ENCODE assay signal across 21 mouse cellular contexts in genomic region chr5:146234336-146234735, GRCm38 (mm10). TPM values are rescaled to one million over a fixed set of nuclear protein-coding genes. Genes with fewer than 3 reads are reported as not detected.
A peak's percentile ranks its signal among the peaks of the same experiment; 100 is the strongest.
DNase-seq lines count a peak whose midpoint lies in the region; ATAC-seq and TF ChIP-seq lines count a peak whose summit lies in the region.
"Had no signal": no experiment of that assay in that cellular context is flagged by ENCODE, and none has a peak within 500 bp of the region (broad histone marks: within the 10 kb centered on the region; RNA-seq: fewer than 3 reads in every experiment).

No protein-coding gene starts in this region.

- DNase-seq in forebrain, embryonic 14.5 days (ENCODE audit: low spot score) = no peak
- peak; percentile 23 for DNase-seq in G1E (ENCODE audit: low spot score)
- DNase-seq in liver, embryonic 13.5 days = peak; percentile 29
- no peak for DNase-seq in liver, postnatal 0 days
- DNase-seq in frontal cortex, postnatal 25 days (ENCODE audit: low spot score in 2 of 2) = no peak
- DNase-seq: adrenal gland, adult 8-10 months; adrenal gland, postnatal 36 days; cerebellum, adult 2 months; cerebellum, postnatal 10 days; gastrocnemius, postnatal 36 days; heart, postnatal 36 days had no signal

- no peaks in the 10 kb centered on the region for H3K9me3 ChIP-seq in forebrain, embryonic 13.5 days (replicated peaks)
- H3K9me3 ChIP-seq in forebrain, embryonic 14.5 days (replicated peaks; ENCODE audit: control insufficient read depth, low read length) = no peaks in the 10 kb centered on the region
- H3K9me3 ChIP-seq in G1E (replicated peaks) = no peaks in the 10 kb centered on the region
- H3K9me3 ChIP-seq in liver, embryonic 13.5 days (replicated peaks) = no peaks in the 10 kb centered on the region
- no peaks in the 10 kb centered on the region for H3K9me3 ChIP-seq in liver, postnatal 0 days (ENCODE audit: low read length)
- H3K9me3 ChIP-seq in hindbrain, embryonic 16.5 days (ENCODE audit: control insufficient read depth, low read length) = no peaks in the 10 kb centered on the region
- H3K9me3 ChIP-seq: embryonic facial prominence, embryonic 10.5 days; heart, embryonic 13.5 days; hindbrain, embryonic 15.5 days had no signal

- H3K4me2 ChIP-seq in forebrain, embryonic 13.5 days = no peak overlapping the region
- H3K4me2 ChIP-seq in forebrain, embryonic 14.5 days (ENCODE audit: low read length) = no peak overlapping the region
- H3K4me2 ChIP-seq in liver, embryonic 13.5 days = peak overlapping the region; percentile 66
- H3K4me2 ChIP-seq in liver, postnatal 0 days (ENCODE audit: low read depth, low read length) = peak overlapping the region; percentile 62
- H3K4me2 ChIP-seq in hindbrain, embryonic 16.5 days (ENCODE audit: low read length) = no peak overlapping the region

- no peaks in the 10 kb centered on the region for H3K27me3 ChIP-seq in forebrain, embryonic 13.5 days
- H3K27me3 ChIP-seq in forebrain, embryonic 14.5 days (replicated peaks; ENCODE audit: control insufficient read depth, insufficient read depth, low read length) = no peaks in the 10 kb centered on the region
- no peaks in the 10 kb centered on the region for H3K27me3 ChIP-seq in G1E (ENCODE audit: insufficient read depth, low read length)
- H3K27me3 ChIP-seq in liver, embryonic 13.5 days = no peaks in the 10 kb centered on the region
- no peaks in the 10 kb centered on the region for H3K27me3 ChIP-seq in liver, postnatal 0 days (ENCODE audit: insufficient read depth, low read length)
- H3K27me3 ChIP-seq in hindbrain, embryonic 16.5 days (replicated peaks; ENCODE audit: control insufficient read depth, insufficient read depth, low read length) = no peaks in the 10 kb centered on the region
- H3K27me3 ChIP-seq: CH12.LX; heart, embryonic 13.5 days; hindbrain, embryonic 15.5 days had no signal

- peaks cover 24% of the 10 kb centered on the region for H3K4me1 ChIP-seq in forebrain, embryonic 13.5 days
- peaks cover 10% of the 10 kb centered on the region for H3K4me1 ChIP-seq in forebrain, embryonic 14.5 days (ENCODE audit: control insufficient read depth, insufficient read depth, low read length)
- peaks cover 58% of the 10 kb centered on the region for H3K4me1 ChIP-seq in G1E (ENCODE audit: insufficient read depth, low read depth, low read length)
- H3K4me1 ChIP-seq in liver, embryonic 13.5 days (replicated peaks) = peaks cover 76% of the 10 kb centered on the region
- peaks cover 41% of the 10 kb centered on the region for H3K4me1 ChIP-seq in liver, postnatal 0 days (ENCODE audit: insufficient read depth)
- peaks cover 11% of the 10 kb centered on the region for H3K4me1 ChIP-seq in hindbrain, embryonic 16.5 days (ENCODE audit: control insufficient read depth, insufficient read depth, low read depth, low read length)

- TF ChIP-seq EP300 in liver, postnatal 0 days (IDR thresholded peaks at IDR 0.05; ENCODE audit: low read depth) = no peak; the same call in 1 of the 2 replicates

- TF ChIP-seq CTCF in G1E (IDR thresholded peaks at IDR 0.05; ENCODE audit: low read depth, low read length) = no peak
- no peak for TF ChIP-seq CTCF in liver, postnatal 0 days (IDR thresholded peaks at IDR 0.05; ENCODE audit: low read depth)

- ATAC-seq in forebrain, embryonic 13.5 days = no peak
- no peak for ATAC-seq in forebrain, embryonic 14.5 days
- ATAC-seq in G1E (ENCODE audit: extremely low read depth, insufficient number of reproducible peaks, low FRiP score, poor library complexity, severe bottlenecking) = peak; percentile 38
- ATAC-seq in liver, embryonic 13.5 days (ENCODE audit: low read depth) = peak; percentile 32
- ATAC-seq in liver, postnatal 0 days = no peak
- no peak for ATAC-seq in hindbrain, embryonic 16.5 days

- H3K9ac ChIP-seq in forebrain, embryonic 13.5 days = peak overlapping the region; percentile 16; the same call in 1 of the 2 replicates
- H3K9ac ChIP-seq in forebrain, embryonic 14.5 days (ENCODE audit: low read length) = no peak overlapping the region
- H3K9ac ChIP-seq in liver, embryonic 13.5 days = peak overlapping the region; percentile 62
- H3K9ac ChIP-seq in liver, postnatal 0 days (replicated peaks) = no peak overlapping the region
- no peak overlapping the region for H3K9ac ChIP-seq in hindbrain, embryonic 16.5 days (ENCODE audit: low read depth, low read length)
- H3K9ac ChIP-seq: heart, embryonic 13.5 days had no signal

- WGBS in forebrain, embryonic 13.5 days = 77% methylated on average over 1 of the region's 1 CpGs
- 90% methylated on average over 1 of the region's 1 CpGs for WGBS in forebrain, embryonic 14.5 days
- 26% methylated on average over 1 of the region's 1 CpGs for WGBS in liver, embryonic 13.5 days (ENCODE audit: insufficient replicate concordance)
- WGBS in liver, postnatal 0 days (ENCODE audit: insufficient replicate concordance) = 40% methylated on average over 1 of the region's 1 CpGs
- 94% methylated on average over 1 of the region's 1 CpGs for WGBS in hindbrain, embryonic 16.5 days

- no peaks in the 10 kb centered on the region for H3K36me3 ChIP-seq in forebrain, embryonic 13.5 days (ENCODE audit: poor library complexity, severe bottlenecking)
- H3K36me3 ChIP-seq in forebrain, embryonic 14.5 days (ENCODE audit: control insufficient read depth, insufficient read depth, low read length) = 0 out of 2 replicates have a peak, but pooled peaks cover 2% of the 10 kb centered on the region
- peaks cover 32% of the 10 kb centered on the region for H3K36me3 ChIP-seq in G1E (replicated peaks)
- H3K36me3 ChIP-seq in liver, embryonic 13.5 days = peaks cover 26% of the 10 kb centered on the region
- H3K36me3 ChIP-seq in liver, postnatal 0 days (replicated peaks; ENCODE audit: insufficient read depth, low read length) = peaks cover 9% of the 10 kb centered on the region
- H3K36me3 ChIP-seq in hindbrain, embryonic 16.5 days (ENCODE audit: control insufficient read depth, insufficient read depth, low read length) = no peaks in the 10 kb centered on the region
- H3K36me3 ChIP-seq: hindbrain, embryonic 15.5 days had no signal

- no peak overlapping the region for H3K27ac ChIP-seq in forebrain, embryonic 13.5 days
- no peak overlapping the region for H3K27ac ChIP-seq in forebrain, embryonic 14.5 days (ENCODE audit: low read depth, low read length)
- peak overlapping the region; percentile 81 for H3K27ac ChIP-seq in liver, embryonic 13.5 days
- H3K27ac ChIP-seq in liver, postnatal 0 days (ENCODE audit: low read depth) = no peak overlapping the region
- no peak overlapping the region for H3K27ac ChIP-seq in hindbrain, embryonic 16.5 days (ENCODE audit: low read depth, low read length)
- H3K27ac ChIP-seq: embryonic facial prominence, embryonic 10.5 days; heart, embryonic 13.5 days; hindbrain, embryonic 15.5 days had no signal

- no peak overlapping the region for H3K4me3 ChIP-seq in forebrain, embryonic 13.5 days
- H3K4me3 ChIP-seq in forebrain, embryonic 14.5 days (ENCODE audit: low read depth, low read length) = no peak overlapping the region
- no peak overlapping the region for H3K4me3 ChIP-seq in G1E (ENCODE audit: low read depth, low read length)
- peak overlapping the region; percentile 91 for H3K4me3 ChIP-seq in liver, embryonic 13.5 days (replicated peaks)
- H3K4me3 ChIP-seq in liver, postnatal 0 days (ENCODE audit: low read depth, low read length) = peak overlapping the region; percentile 25
- no peak overlapping the region for H3K4me3 ChIP-seq in hindbrain, embryonic 16.5 days (ENCODE audit: low read length)
- H3K4me3 ChIP-seq: embryonic facial prominence, embryonic 10.5 days; heart, embryonic 13.5 days had no signal

RNA-seq across cellular contexts. Expression of gene Cdk8, which starts 3.3 kb away (rescaled TPM):
- polyA plus RNA-seq in forebrain, embryonic 13.5 days (2015; fragmentation: Nextera tagmentation; extraction: Ambion mirVana) = 15.8 and 18.9 TPM in 2 replicates
- polyA plus RNA-seq in forebrain, embryonic 14.5 days (2014; fragmentation: Nextera tagmentation; extraction: Ambion mirVana) = 15.9 and 18.9 TPM in 2 replicates
- total RNA-seq in G1E (2014; fragmentation: Nextera tagmentation) (160 and 167 TPM in 2 replicates), G1E (2017) (64.9 and 67.0 TPM in 2 replicates)
- 28.3 and 30.2 TPM in 2 replicates for polyA plus RNA-seq in G1E (2012)
- 19.9 and 20.4 TPM in 2 replicates for polyA plus RNA-seq in liver, embryonic 13.5 days (2015; fragmentation: Nextera tagmentation; extraction: Ambion mirVana)
- polyA plus RNA-seq in liver, postnatal 0 days (2015; fragmentation: Nextera tagmentation; extraction: Ambion mirVana) = 11.4 and 12.0 TPM in 2 replicates
- 11.2 and 13.9 TPM in 2 replicates for polyA plus RNA-seq in hindbrain, embryonic 16.5 days (2015; fragmentation: Nextera tagmentation; extraction: Ambion mirVana)

RNA-seq across cellular contexts. Expression of gene Rnf6, which starts 13.0 kb away (rescaled TPM):
- 27.1 TPM in 2 replicates for polyA plus RNA-seq in forebrain, embryonic 13.5 days (2015; fragmentation: Nextera tagmentation; extraction: Ambion mirVana)
- polyA plus RNA-seq in forebrain, embryonic 14.5 days (2014; fragmentation: Nextera tagmentation; extraction: Ambion mirVana) = 18.9 and 22.8 TPM in 2 replicates
- total RNA-seq in G1E (2014; fragmentation: Nextera tagmentation) (56.1 and 62.6 TPM in 2 replicates), G1E (2017) (48.4 and 56.4 TPM in 2 replicates)
- 8.1 and 13.9 TPM in 2 replicates for polyA plus RNA-seq in G1E (2012)
- 21.3 and 28.2 TPM in 2 replicates for polyA plus RNA-seq in liver, embryonic 13.5 days (2015; fragmentation: Nextera tagmentation; extraction: Ambion mirVana)
- 21.4 and 21.9 TPM in 2 replicates for polyA plus RNA-seq in liver, postnatal 0 days (2015; fragmentation: Nextera tagmentation; extraction: Ambion mirVana)
- 28.0 and 30.1 TPM in 2 replicates for polyA plus RNA-seq in hindbrain, embryonic 16.5 days (2015; fragmentation: Nextera tagmentation; extraction: Ambion mirVana)

RNA-seq across cellular contexts. Expression of gene 1700001J03Rik, which starts 49.2 kb away (rescaled TPM):
- not detected in 2 replicates for polyA plus RNA-seq in forebrain, embryonic 13.5 days (2015; fragmentation: Nextera tagmentation; extraction: Ambion mirVana)
- polyA plus RNA-seq in forebrain, embryonic 14.5 days (2014; fragmentation: Nextera tagmentation; extraction: Ambion mirVana) = not detected in 2 replicates
- total RNA-seq in G1E (2014; fragmentation: Nextera tagmentation) = not detected in 2 replicates
- total RNA-seq in G1E (2017) = 0.16 TPM in 1 of 2 replicates, not detected in the other
- polyA plus RNA-seq in G1E (2012) = not detected in 2 replicates
- not detected in 2 replicates for polyA plus RNA-seq in liver, embryonic 13.5 days (2015; fragmentation: Nextera tagmentation; extraction: Ambion mirVana)
- polyA plus RNA-seq in liver, postnatal 0 days (2015; fragmentation: Nextera tagmentation; extraction: Ambion mirVana) = not detected in 2 replicates
- 0.35 TPM in 1 of 2 replicates, not detected in the other for polyA plus RNA-seq in hindbrain, embryonic 16.5 days (2015; fragmentation: Nextera tagmentation; extraction: Ambion mirVana)
- total RNA-seq: CH12.LX; heart, postnatal 36 days had no signal
- polyA plus RNA-seq: C2C12; embryonic facial prominence, embryonic 10.5 days; embryonic facial prominence, embryonic 14.5 days; heart, embryonic 13.5 days; heart, postnatal 0 days; hindbrain, embryonic 11.5 days; hindbrain, embryonic 15.5 days had no signal

Comparison
In these comparisons a context has a peak if more than half of its experiments do, and no peak if none do; other contexts are left out.
1. ATAC-seq: peak in G1E (single experiment) and liver, embryonic 13.5 days (single experiment); none in forebrain, embryonic 13.5 days (single experiment), forebrain, embryonic 14.5 days (single experiment), liver, postnatal 0 days (single experiment) and hindbrain, embryonic 16.5 days (single experiment).
2. H3K9ac ChIP-seq: peak in forebrain, embryonic 13.5 days (single experiment) and liver, embryonic 13.5 days (single experiment); none in forebrain, embryonic 14.5 days (single experiment), liver, postnatal 0 days (single experiment) and hindbrain, embryonic 16.5 days (single experiment).
3. DNase-seq: peak in G1E (single experiment) and liver, embryonic 13.5 days (single experiment); none in forebrain, embryonic 14.5 days (single experiment), liver, postnatal 0 days (single experiment) and frontal cortex, postnatal 25 days (0 of 2).
4. H3K4me2 ChIP-seq: peak in liver, embryonic 13.5 days (single experiment) and liver, postnatal 0 days (single experiment); none in forebrain, embryonic 13.5 days (single experiment), forebrain, embryonic 14.5 days (single experiment) and hindbrain, embryonic 16.5 days (single experiment).
5. H3K4me3 ChIP-seq: peak in liver, embryonic 13.5 days (single experiment) and liver, postnatal 0 days (single experiment); none in forebrain, embryonic 13.5 days (single experiment), forebrain, embryonic 14.5 days (single experiment), G1E (single experiment) and hindbrain, embryonic 16.5 days (single experiment).